Mouse (Mus musculus) heart, embryonic 15.5 days (tissue): ENCODE measurements around the gene Hmgn3. TPM values are rescaled to one million over a fixed set of nuclear protein-coding genes. Genes with fewer than 3 reads are reported as not detected.

Source experiments
- ATAC-seq: fragments of 200-750 bp; cut with Nextera tagmentation; replicated peaks from 2 replicates; pipeline ENCODE4 v1.8.0; 2017; ENCODE audit warnings: low read depth, moderate TSS enrichment; ENCODE audit not compliant: insufficient number of reproducible peaks, insufficient read depth, low FRiP score
- H3K27ac ChIP-seq: fragments of 300-500 bp; sonication (generic); 2 replicates; pipeline ENCODE4 v1.5.1; 2015; ENCODE audit warnings: mild to moderate bottlenecking, inconsistent platforms
- H3K27me3 ChIP-seq: fragments of 300-500 bp; sonication (generic); 2 replicates; pipeline ENCODE4 v1.6.1; 2015; ENCODE audit warnings: inconsistent platforms
- H3K36me3 ChIP-seq: fragments of 300-500 bp; sonication (generic); 2 replicates; pipeline ENCODE4 v1.6.1; 2015; ENCODE audit warnings: mild to moderate bottlenecking, inconsistent platforms
- H3K4me1 ChIP-seq: fragments of 300-500 bp; sonication (generic); replicated peaks from 2 replicates; pipeline ENCODE4 v1.6.1; 2015; ENCODE audit warnings: inconsistent platforms
- H3K4me2 ChIP-seq: fragments of 300-500 bp; sonication (generic); 2 replicates; pipeline ENCODE4 v1.6.1; 2015; ENCODE audit warnings: inconsistent platforms, mild to moderate bottlenecking, moderate library complexity
- H3K4me3 ChIP-seq: fragments of 300-500 bp; sonication (generic); 2 replicates; pipeline ENCODE4 v1.5.1; 2015; ENCODE audit warnings: mild to moderate bottlenecking, inconsistent platforms
- H3K9ac ChIP-seq: fragments of 300-500 bp; sonication (generic); 2 replicates; pipeline ENCODE4 v1.6.1; 2015; ENCODE audit warnings: mild to moderate bottlenecking, inconsistent platforms
- H3K9me3 ChIP-seq: fragments of 300-500 bp; sonication (generic); replicated peaks from 2 replicates; pipeline ENCODE4 v1.6.1; 2016; ENCODE audit warnings: inconsistent platforms
- WGBS: fragments of 180-500 bp; shearing (Covaris S2); methylation state at CpG from one replicate; pipeline ENCODE4 v1.1.7; 2015; ENCODE audit warnings: mixed read lengths; 5-methylcytosine and 5-hydroxymethylcytosine counted together
- polyA plus RNA-seq: library from polyadenylated mRNA; unstranded; fragments of >200 nt; fragmentation: Nextera tagmentation; extraction: Ambion mirVana; gene quantifications from 2 replicates; pipeline ENCODE4 v1.2.1, GENCODE M21; 2015

The Hmgn3 gene
- polyA plus RNA-seq, 1 experiment from 2014 or later = 131 TPM

GRCm38 (mm10) chr9:83098652-83099307, 47.7 kb downstream of the Hmgn3 start:
- H3K27ac ChIP-seq = no peak overlapping the region
- H3K36me3 ChIP-seq = no peaks in the 10 kb centered on the region
- WGBS = 82% methylated on average over 12 of the region's 12 CpGs
- no peak overlapping the region for H3K4me3 ChIP-seq
- H3K9me3 ChIP-seq = no peaks in the 10 kb centered on the region
- no peaks in the 10 kb centered on the region for H3K4me1 ChIP-seq
- H3K4me2 ChIP-seq = no peak overlapping the region
- H3K27me3 ChIP-seq = no peaks in the 10 kb centered on the region
- H3K9ac ChIP-seq = no peak overlapping the region
- no peak for ATAC-seq

- Histone ChIP-seq H3K4me1 (no peaks in the 10 kb centered on the region), H3K27me3 (no peaks in the 10 kb centered on the region), H3K4me3 (no peak overlapping the region), H3K4me2 (no peak overlapping the region), H3K9me3 (no peaks in the 10 kb centered on the region), H3K36me3 (no peaks in the 10 kb centered on the region), H3K27ac (no peak overlapping the region), H3K9ac (no peak overlapping the region)
- ATAC-seq = no peak
- 68% methylated on average over 8 of the region's 8 CpGs for WGBS
Observed at GRCm38 (mm10) chr9:83097816-83098215, 48.7 kb downstream of the Hmgn3 start.

GRCm38 (mm10) chr9:83094649-83095336, 51.7 kb downstream of the Hmgn3 start:
- 70% methylated on average over 3 of the region's 3 CpGs for WGBS
- H3K36me3 ChIP-seq = no peaks in the 10 kb centered on the region
- no peak overlapping the region for H3K27ac ChIP-seq
- no peak overlapping the region for H3K4me3 ChIP-seq
- no peak overlapping the region for H3K4me2 ChIP-seq
- H3K9me3 ChIP-seq = no peaks in the 10 kb centered on the region
- H3K27me3 ChIP-seq = no peaks in the 10 kb centered on the region
- ATAC-seq = no peak
- no peak overlapping the region for H3K9ac ChIP-seq
- H3K4me1 ChIP-seq = no peaks in the 10 kb centered on the region

GRCm38 (mm10) chr9:83083790-83084469, 62.6 kb downstream of the Hmgn3 start:
- Histone ChIP-seq H3K9me3 (no peaks in the 10 kb centered on the region), H3K4me3 (no peak overlapping the region), H3K36me3 (no peaks in the 10 kb centered on the region), H3K4me2 (no peak overlapping the region), H3K27ac (no peak overlapping the region), H3K9ac (no peak overlapping the region), H3K4me1 (no peaks in the 10 kb centered on the region), H3K27me3 (no peaks in the 10 kb centered on the region)
- ATAC-seq = no peak
- 66% methylated on average over 7 of the region's 7 CpGs for WGBS

GRCm38 (mm10) chr9:83083091-83083490, 63.4 kb downstream of the Hmgn3 start:
- no peaks in the 10 kb centered on the region for H3K4me1 ChIP-seq

GRCm38 (mm10) chr9:83082296-83082695, 64.2 kb downstream of the Hmgn3 start:
- Histone ChIP-seq H3K9me3 (no peaks in the 10 kb centered on the region), H3K9ac (no peak overlapping the region), H3K4me2 (no peak overlapping the region), H3K27ac (no peak overlapping the region), H3K36me3 (no peaks in the 10 kb centered on the region), H3K4me3 (no peak overlapping the region), H3K27me3 (no peaks in the 10 kb centered on the region), H3K4me1 (no peaks in the 10 kb centered on the region)
- ATAC-seq = no peak
- WGBS = 87% methylated on average over 6 of the region's 6 CpGs

More at GRCm38 (mm10) chr9:83083091-83083490, 63.4 kb downstream of the Hmgn3 start:
- H3K9ac ChIP-seq = no peak overlapping the region
- no peak overlapping the region for H3K4me2 ChIP-seq
- H3K27ac ChIP-seq = no peak overlapping the region
- H3K4me3 ChIP-seq = no peak overlapping the region
- no peaks in the 10 kb centered on the region for H3K9me3 ChIP-seq
- WGBS = 73% methylated on average over 5 of the region's 5 CpGs
- no peak for ATAC-seq
- H3K27me3 ChIP-seq = no peaks in the 10 kb centered on the region
- no peaks in the 10 kb centered on the region for H3K36me3 ChIP-seq

- 75% methylated on average over 3 of the region's 3 CpGs for WGBS
Observed at GRCm38 (mm10) chr9:83079724-83080123, 66.8 kb downstream of the Hmgn3 start.

GRCm38 (mm10) chr9:83068246-83068645, 78.2 kb downstream of the Hmgn3 start:
- Histone ChIP-seq H3K27me3 (no peaks in the 10 kb centered on the region), H3K4me2 (no peak overlapping the region), H3K4me1 (no peaks in the 10 kb centered on the region), H3K9me3 (no peaks in the 10 kb centered on the region), H3K9ac (no peak overlapping the region), H3K4me3 (no peak overlapping the region), H3K27ac (no peak overlapping the region), H3K36me3 (no peaks in the 10 kb centered on the region)
- ATAC-seq = no peak
- WGBS = 52% methylated on average over 5 of the region's 5 CpGs

More at GRCm38 (mm10) chr9:83079724-83080123, 66.8 kb downstream of the Hmgn3 start:
- Histone ChIP-seq H3K4me1 (no peaks in the 10 kb centered on the region), H3K27me3 (no peaks in the 10 kb centered on the region), H3K9me3 (no peaks in the 10 kb centered on the region), H3K4me3 (no peak overlapping the region), H3K4me2 (no peak overlapping the region), H3K9ac (no peak overlapping the region), H3K36me3 (no peaks in the 10 kb centered on the region), H3K27ac (no peak overlapping the region)
- ATAC-seq = no peak

- Histone ChIP-seq H3K27ac (no peak overlapping the region), H3K27me3 (no peaks in the 10 kb centered on the region), H3K4me1 (peaks cover 12% of the 10 kb centered on the region), H3K9me3 (no peaks in the 10 kb centered on the region), H3K9ac (no peak overlapping the region), H3K36me3 (no peaks in the 10 kb centered on the region), H3K4me3 (no peak overlapping the region), H3K4me2 (peak overlapping the region; percentile 23; the same call in 1 of the 2 replicates)
- peak; percentile 39; the same call in 1 of the 2 replicates for ATAC-seq
- 44% methylated on average over 11 of the region's 11 CpGs for WGBS
Observed at GRCm38 (mm10) chr9:83061289-83061688, 85.2 kb downstream of the Hmgn3 start.
